24 mouse cellular contexts compared by ENCODE assay signal in the genomic region with DNA sequence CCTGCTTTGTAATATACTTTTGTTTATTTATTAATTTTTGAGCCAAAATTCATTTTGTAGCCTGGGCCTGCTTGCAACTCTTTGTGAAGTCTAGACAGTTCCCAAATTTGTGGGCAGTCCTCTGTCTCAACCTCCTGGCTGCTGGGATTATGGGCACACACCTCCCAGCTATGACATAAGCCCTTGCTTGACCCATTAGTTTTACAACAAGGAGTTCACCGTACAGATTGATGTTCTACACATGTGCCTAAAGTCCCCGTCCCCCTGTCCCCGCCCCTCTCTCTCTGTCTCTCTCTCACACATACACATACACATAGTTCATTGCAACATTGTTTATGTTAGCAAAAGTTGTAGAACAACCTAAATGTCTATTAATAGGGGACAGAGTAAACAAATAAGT.
A peak's percentile ranks its signal among the peaks of the same experiment; 100 is the strongest.
DNase-seq lines count a peak whose midpoint lies in the region; ATAC-seq and TF ChIP-seq lines count a peak whose summit lies in the region.
"Had no signal": no experiment of that assay in that cellular context is flagged by ENCODE, and none has a peak within 500 bp of the region (broad histone marks: within the 10 kb centered on the region; RNA-seq: fewer than 3 reads in every experiment).

No protein-coding gene starts in this region.

- no peaks in the 10 kb centered on the region for H3K9me3 ChIP-seq in liver, postnatal 0 days (ENCODE audit: low read length)
- no peaks in the 10 kb centered on the region for H3K9me3 ChIP-seq in liver, embryonic 12.5 days (replicated peaks)
- no peaks in the 10 kb centered on the region for H3K9me3 ChIP-seq in lung, embryonic 15.5 days
- no peaks in the 10 kb centered on the region for H3K9me3 ChIP-seq in midbrain, embryonic 11.5 days (ENCODE audit: control insufficient read depth, low read length)
- no peaks in the 10 kb centered on the region for H3K9me3 ChIP-seq in midbrain, embryonic 15.5 days
- H3K9me3 ChIP-seq: embryonic facial prominence, embryonic 10.5 days; embryonic facial prominence, embryonic 12.5 days; forebrain, embryonic 13.5 days; forebrain, embryonic 15.5 days; G1E had no signal

- no peak for DNase-seq in liver, postnatal 0 days
- no peak for DNase-seq in lung, postnatal 36 days
- DNase-seq in midbrain, embryonic 11.5 days (ENCODE audit: low spot score, missing footprints): peak; percentile 65
- DNase-seq: adrenal gland, adult 8-10 months; adrenal gland, postnatal 14 days; adrenal gland, postnatal 36 days; B cell, adult 2 months; cerebellum, adult 11-12 months; cerebellum, adult 2 months; cerebellum, adult 9-10 months; cerebellum, postnatal 10 days; cerebellum, postnatal 25 days had no signal

- H3K4me1 ChIP-seq in liver, postnatal 0 days (ENCODE audit: insufficient read depth): peaks cover 14% of the 10 kb centered on the region
- peaks cover 5% of the 10 kb centered on the region; the same call in 1 of the 2 replicates for H3K4me1 ChIP-seq in liver, embryonic 12.5 days
- peaks cover 21% of the 10 kb centered on the region for H3K4me1 ChIP-seq in lung, embryonic 15.5 days
- peaks cover 2% of the 10 kb centered on the region for H3K4me1 ChIP-seq in midbrain, embryonic 11.5 days (ENCODE audit: control insufficient read depth, insufficient read depth, low read length)
- H3K4me1 ChIP-seq in midbrain, embryonic 15.5 days: peaks cover 11% of the 10 kb centered on the region

- no peak for TF ChIP-seq CTCF in liver, postnatal 0 days (IDR thresholded peaks at IDR 0.05; ENCODE audit: low read depth)

- ATAC-seq in liver, postnatal 0 days: peak; percentile 54
- no peak for ATAC-seq in liver, embryonic 12.5 days
- peak; percentile 20; the same call in 1 of the 2 replicates for ATAC-seq in lung, embryonic 15.5 days (ENCODE audit: borderline replicate concordance, extremely low read depth, low FRiP score, low TSS enrichment)
- ATAC-seq in midbrain, embryonic 11.5 days (ENCODE audit: low FRiP score): no peak
- no peak for ATAC-seq in midbrain, embryonic 15.5 days (replicated peaks)
- ATAC-seq: activated CD4-positive, CD25-positive, alpha-beta regulatory T cell, adult 4 months; CD4-positive, CD25-positive, alpha-beta regulatory T cell, adult 4 months; forebrain, embryonic 13.5 days; forebrain, embryonic 15.5 days; Patski had no signal

- TF ChIP-seq EP300 in liver, postnatal 0 days (IDR thresholded peaks at IDR 0.05; ENCODE audit: low read depth): no peak

- H3K36me3 ChIP-seq in liver, postnatal 0 days (replicated peaks; ENCODE audit: insufficient read depth, low read length): no peaks in the 10 kb centered on the region
- H3K36me3 ChIP-seq in liver, embryonic 12.5 days: no peaks in the 10 kb centered on the region
- no peaks in the 10 kb centered on the region for H3K36me3 ChIP-seq in lung, embryonic 15.5 days
- H3K36me3 ChIP-seq in midbrain, embryonic 11.5 days (ENCODE audit: control insufficient read depth, insufficient read depth, low read length): no peaks in the 10 kb centered on the region
- no peaks in the 10 kb centered on the region for H3K36me3 ChIP-seq in midbrain, embryonic 15.5 days (replicated peaks)
- H3K36me3 ChIP-seq: embryonic facial prominence, embryonic 10.5 days; embryonic facial prominence, embryonic 12.5 days; forebrain, embryonic 15.5 days; G1E had no signal

- H3K4me2 ChIP-seq in liver, postnatal 0 days (ENCODE audit: low read depth, low read length): no peak overlapping the region
- H3K4me2 ChIP-seq in liver, embryonic 12.5 days: no peak overlapping the region
- H3K4me2 ChIP-seq in lung, embryonic 15.5 days: no peak overlapping the region
- H3K4me2 ChIP-seq in midbrain, embryonic 11.5 days: no peak overlapping the region
- H3K4me2 ChIP-seq in midbrain, embryonic 15.5 days: no peak overlapping the region
- H3K4me2 ChIP-seq: embryonic facial prominence, embryonic 12.5 days; forebrain, embryonic 13.5 days; forebrain, embryonic 15.5 days had no signal

- H3K9ac ChIP-seq in liver, postnatal 0 days (replicated peaks): no peak overlapping the region
- no peak overlapping the region for H3K9ac ChIP-seq in liver, embryonic 12.5 days
- no peak overlapping the region for H3K9ac ChIP-seq in lung, embryonic 15.5 days
- H3K9ac ChIP-seq in midbrain, embryonic 11.5 days (ENCODE audit: low read length): no peak overlapping the region
- H3K9ac ChIP-seq in midbrain, embryonic 15.5 days: no peak overlapping the region
- H3K9ac ChIP-seq: embryonic facial prominence, embryonic 12.5 days; forebrain, embryonic 13.5 days; forebrain, embryonic 15.5 days had no signal

- WGBS in liver, postnatal 0 days (ENCODE audit: insufficient replicate concordance): 63% methylated on average over 3 of the region's 3 CpGs
- WGBS in liver, embryonic 12.5 days (ENCODE audit: insufficient replicate concordance): 71% methylated on average over 3 of the region's 3 CpGs
- 53% methylated on average over 3 of the region's 3 CpGs for WGBS in lung, embryonic 15.5 days
- 88% methylated on average over 3 of the region's 3 CpGs for WGBS in midbrain, embryonic 11.5 days
- WGBS in midbrain, embryonic 15.5 days: 90% methylated on average over 3 of the region's 3 CpGs

- H3K27ac ChIP-seq in liver, postnatal 0 days (ENCODE audit: low read depth): no peak overlapping the region
- no peak overlapping the region for H3K27ac ChIP-seq in liver, embryonic 12.5 days
- H3K27ac ChIP-seq in lung, embryonic 15.5 days: no peak overlapping the region
- no peak overlapping the region for H3K27ac ChIP-seq in midbrain, embryonic 11.5 days (ENCODE audit: low read depth, low read length)
- H3K27ac ChIP-seq in midbrain, embryonic 15.5 days: no peak overlapping the region
- H3K27ac ChIP-seq: embryonic facial prominence, embryonic 10.5 days; embryonic facial prominence, embryonic 12.5 days; forebrain, embryonic 13.5 days; forebrain, embryonic 15.5 days had no signal

- H3K27me3 ChIP-seq in liver, postnatal 0 days (ENCODE audit: insufficient read depth, low read length): no peaks in the 10 kb centered on the region
- H3K27me3 ChIP-seq in liver, embryonic 12.5 days (replicated peaks): no peaks in the 10 kb centered on the region
- H3K27me3 ChIP-seq in lung, embryonic 15.5 days: no peaks in the 10 kb centered on the region
- H3K27me3 ChIP-seq in midbrain, embryonic 11.5 days (ENCODE audit: control insufficient read depth, insufficient read depth, low read length): no peaks in the 10 kb centered on the region
- no peaks in the 10 kb centered on the region for H3K27me3 ChIP-seq in midbrain, embryonic 15.5 days (replicated peaks)
- H3K27me3 ChIP-seq: CH12.LX; embryonic facial prominence, embryonic 12.5 days; forebrain, embryonic 13.5 days; forebrain, embryonic 15.5 days; Patski had no signal

- H3K4me3 ChIP-seq in liver, postnatal 0 days (ENCODE audit: low read depth, low read length): no peak overlapping the region
- no peak overlapping the region for H3K4me3 ChIP-seq in liver, embryonic 12.5 days
- H3K4me3 ChIP-seq in lung, embryonic 15.5 days: no peak overlapping the region
- no peak overlapping the region for H3K4me3 ChIP-seq in midbrain, embryonic 11.5 days (ENCODE audit: low read depth, low read length)
- H3K4me3 ChIP-seq in midbrain, embryonic 15.5 days: no peak overlapping the region
- H3K4me3 ChIP-seq: embryonic facial prominence, embryonic 10.5 days; embryonic facial prominence, embryonic 12.5 days; forebrain, embryonic 13.5 days; forebrain, embryonic 15.5 days had no signal

Comparison
In these comparisons a context has a peak if more than half of its experiments do, and no peak if none do; other contexts are left out.
1. ATAC-seq: peak in liver, postnatal 0 days (single experiment) and lung, embryonic 15.5 days (single experiment); none in liver, embryonic 12.5 days (single experiment), midbrain, embryonic 11.5 days (single experiment) and midbrain, embryonic 15.5 days (single experiment).